Mouse (Mus musculus) ES-Bruce4 (cell line): Measurements from ENCODE around the gene Ndufb10.

Experiments
- CTCF ChIP-seq: IDR thresholded peaks from one replicate; pipeline ENCODE4 v1.8.1; 2011; ENCODE audit warnings: low read depth, low read length
- EP300 ChIP-seq: IDR thresholded peaks from 2 replicates; pipeline ENCODE4 v1.6.1; 2011; ENCODE audit warnings: low read depth, low read length; ENCODE audit not compliant: insufficient read depth

DNA sequence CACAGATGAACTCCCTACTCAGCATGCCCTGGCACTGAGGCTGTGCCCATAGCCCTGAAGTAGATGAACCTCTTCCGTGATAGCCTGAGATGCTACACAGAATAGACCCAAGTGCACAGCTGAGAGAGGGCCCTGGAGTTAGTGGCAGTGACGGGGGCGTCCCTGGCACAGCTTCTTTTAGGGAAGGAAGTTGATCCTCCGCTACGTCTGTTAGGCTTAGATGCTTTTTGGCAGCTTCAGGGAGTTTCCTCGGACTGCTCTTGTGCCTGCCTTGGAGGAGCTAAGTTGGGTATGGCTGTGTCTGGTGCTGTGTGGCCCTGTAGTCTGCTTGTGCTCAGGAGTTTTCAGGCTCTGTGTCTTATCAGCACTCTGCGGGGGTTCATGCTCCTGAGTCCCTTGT, 50.0 kb downstream of the Ndufb10 start:
- no peak for TF ChIP-seq CTCF
- TF ChIP-seq EP300, result no peak
